Mouse (Mus musculus): ENCODE data around the gene Zfp950. TPM values are rescaled to one million over a fixed set of nuclear protein-coding genes. Genes with fewer than 3 reads are reported as not detected.

The Zfp950 gene
- polyA plus RNA-seq, 1 experiment from 2014 or later = 28.3 TPM

DNA sequence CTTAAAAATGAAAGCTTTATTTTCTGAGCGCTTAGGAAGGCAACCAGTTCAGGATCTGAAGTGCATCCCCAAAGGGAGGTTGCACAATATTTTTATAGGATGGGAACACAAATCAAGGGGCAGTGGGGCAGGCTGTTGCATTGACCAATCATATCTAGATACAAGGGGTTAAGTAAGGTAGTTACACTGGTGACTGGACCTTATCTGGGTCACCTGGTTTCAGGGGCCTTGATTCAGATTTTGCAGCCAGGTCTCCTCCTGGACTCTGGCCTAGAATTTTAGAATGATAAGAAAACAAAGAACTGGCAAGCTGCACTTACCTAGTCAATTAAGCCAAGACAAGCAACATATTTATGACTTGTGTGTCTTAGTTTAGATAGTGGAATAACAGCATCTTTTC lies 89.5 kb downstream of the Zfp950 start:
- no peak for TF ChIP-seq CTCF (IDR thresholded peaks at IDR 0.05; ENCODE audit: low read depth)
- Histone ChIP-seq H3K4me3 (ENCODE audit: low read depth, low read length) (no peak overlapping the region), H3K36me3 (ENCODE audit: control insufficient read depth, insufficient read depth) (no peaks in the 10 kb centered on the region), H3K27me3 (replicated peaks; ENCODE audit: control insufficient read depth, insufficient read depth, low read length) (no peaks in the 10 kb centered on the region), H3K4me2 (replicated peaks; ENCODE audit: low read depth) (no peak overlapping the region), H3K4me1 (replicated peaks; ENCODE audit: control insufficient read depth, insufficient read depth, low read length) (no peaks in the 10 kb centered on the region), H3K9me3 (ENCODE audit: control insufficient read depth) (no peaks in the 10 kb centered on the region), H3K27ac (ENCODE audit: low read depth, low read length) (no peak overlapping the region), H3K9ac (ENCODE audit: low read depth, low read length) (no peak overlapping the region)
- WGBS = 86% methylated on average over 1 of the region's 1 CpGs
- no peak for ATAC-seq

DNA sequence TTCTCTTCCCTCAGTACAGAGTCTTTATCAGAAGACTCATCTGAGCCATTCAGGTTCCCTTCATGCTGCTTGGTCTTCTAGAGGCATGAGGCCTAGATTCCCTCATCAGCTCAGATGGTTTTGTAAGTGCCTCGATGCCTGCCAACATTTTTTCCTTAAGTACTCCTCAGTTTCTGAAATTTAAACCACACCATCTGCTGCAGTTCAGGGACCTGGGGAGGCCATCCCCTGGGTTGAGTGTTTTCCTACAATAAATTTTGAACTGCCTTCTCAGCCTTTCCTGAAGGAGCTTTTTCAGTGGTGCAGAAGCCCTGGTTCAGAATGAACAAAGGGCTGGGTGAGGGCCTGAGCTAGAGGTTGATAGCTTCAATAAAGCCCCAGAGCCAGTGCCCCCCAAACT lies 91.2 kb downstream of the Zfp950 start:
- no peaks in the 10 kb centered on the region for H3K4me1 ChIP-seq (replicated peaks; ENCODE audit: control insufficient read depth, insufficient read depth, low read length)
- TF ChIP-seq CTCF (IDR thresholded peaks at IDR 0.05; ENCODE audit: low read depth) = no peak
- WGBS = 65% methylated on average over 1 of the region's 1 CpGs
- H3K4me3 ChIP-seq (ENCODE audit: low read depth, low read length) = no peak overlapping the region
- ATAC-seq = no peak
- no peak overlapping the region for H3K27ac ChIP-seq (ENCODE audit: low read depth, low read length)
- no peak overlapping the region for H3K4me2 ChIP-seq (replicated peaks; ENCODE audit: low read depth)
- no peak overlapping the region for H3K9ac ChIP-seq (ENCODE audit: low read depth, low read length)
- no peaks in the 10 kb centered on the region for H3K36me3 ChIP-seq (ENCODE audit: control insufficient read depth, insufficient read depth)
- no peaks in the 10 kb centered on the region for H3K27me3 ChIP-seq (replicated peaks; ENCODE audit: control insufficient read depth, insufficient read depth, low read length)
- H3K9me3 ChIP-seq (ENCODE audit: control insufficient read depth) = no peaks in the 10 kb centered on the region

DNA sequence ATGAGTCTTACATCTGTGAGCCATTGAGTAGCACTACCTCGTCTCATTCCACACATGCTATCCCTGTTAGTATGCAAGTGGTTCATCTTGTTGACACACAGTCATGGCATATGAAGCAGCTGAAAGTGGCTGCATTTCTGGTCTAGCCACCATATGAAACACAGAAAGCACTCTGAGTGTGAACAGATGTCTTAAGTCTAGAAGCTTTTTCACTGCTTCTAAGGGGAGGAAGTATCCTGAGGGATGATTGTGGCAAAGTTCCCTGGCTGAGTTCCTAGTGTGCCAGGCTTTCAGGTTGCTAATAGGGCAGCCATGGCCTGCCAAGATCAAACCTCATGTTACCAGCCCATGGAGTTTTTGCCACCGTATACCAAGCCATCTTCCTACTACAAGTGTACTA lies 92.0 kb downstream of the Zfp950 start:
- WGBS = 71% methylated on average over 2 of the region's 2 CpGs
- no peak for ATAC-seq
- Histone ChIP-seq H3K9me3 (ENCODE audit: control insufficient read depth) (no peaks in the 10 kb centered on the region), H3K4me1 (replicated peaks; ENCODE audit: control insufficient read depth, insufficient read depth, low read length) (no peaks in the 10 kb centered on the region), H3K4me2 (replicated peaks; ENCODE audit: low read depth) (no peak overlapping the region), H3K9ac (ENCODE audit: low read depth, low read length) (no peak overlapping the region), H3K4me3 (ENCODE audit: low read depth, low read length) (no peak overlapping the region), H3K36me3 (ENCODE audit: control insufficient read depth, insufficient read depth) (no peaks in the 10 kb centered on the region), H3K27me3 (replicated peaks; ENCODE audit: control insufficient read depth, insufficient read depth, low read length) (no peaks in the 10 kb centered on the region), H3K27ac (ENCODE audit: low read depth, low read length) (no peak overlapping the region)
- no peak for TF ChIP-seq CTCF (IDR thresholded peaks at IDR 0.05; ENCODE audit: low read depth)

DNA sequence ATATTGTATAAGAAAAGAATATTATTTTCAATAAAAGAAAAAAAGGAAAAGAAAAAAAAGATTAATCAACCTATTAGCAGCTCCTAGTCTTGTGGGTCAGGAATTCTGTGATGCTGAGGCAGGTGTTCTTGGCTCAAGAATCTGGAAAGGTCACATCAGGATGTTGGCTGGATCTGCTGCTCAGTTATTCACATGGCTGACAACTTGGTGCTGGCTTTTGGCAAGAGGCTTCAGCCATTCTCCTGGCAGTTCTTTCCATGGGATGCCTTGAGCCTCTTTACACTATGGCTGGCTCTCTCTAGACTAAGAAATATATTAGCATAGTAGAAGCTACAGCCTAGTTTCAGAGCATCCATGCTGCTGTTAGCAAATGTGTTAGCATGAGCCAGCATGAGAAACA lies 101.5 kb downstream of the Zfp950 start:
- H3K27ac ChIP-seq (ENCODE audit: low read depth, low read length) = no peak overlapping the region
- H3K27me3 ChIP-seq (replicated peaks; ENCODE audit: control insufficient read depth, insufficient read depth, low read length) = no peaks in the 10 kb centered on the region
- H3K9me3 ChIP-seq (ENCODE audit: control insufficient read depth) = no peaks in the 10 kb centered on the region
- TF ChIP-seq CTCF (IDR thresholded peaks at IDR 0.05; ENCODE audit: low read depth) = no peak
- ATAC-seq = no peak
- H3K4me1 ChIP-seq (replicated peaks; ENCODE audit: control insufficient read depth, insufficient read depth, low read length) = no peaks in the 10 kb centered on the region
- no peak overlapping the region for H3K4me2 ChIP-seq (replicated peaks; ENCODE audit: low read depth)
- no peak overlapping the region for H3K4me3 ChIP-seq (ENCODE audit: low read depth, low read length)
- H3K36me3 ChIP-seq (ENCODE audit: control insufficient read depth, insufficient read depth) = no peaks in the 10 kb centered on the region
- no peak overlapping the region for H3K9ac ChIP-seq (ENCODE audit: low read depth, low read length)

DNA sequence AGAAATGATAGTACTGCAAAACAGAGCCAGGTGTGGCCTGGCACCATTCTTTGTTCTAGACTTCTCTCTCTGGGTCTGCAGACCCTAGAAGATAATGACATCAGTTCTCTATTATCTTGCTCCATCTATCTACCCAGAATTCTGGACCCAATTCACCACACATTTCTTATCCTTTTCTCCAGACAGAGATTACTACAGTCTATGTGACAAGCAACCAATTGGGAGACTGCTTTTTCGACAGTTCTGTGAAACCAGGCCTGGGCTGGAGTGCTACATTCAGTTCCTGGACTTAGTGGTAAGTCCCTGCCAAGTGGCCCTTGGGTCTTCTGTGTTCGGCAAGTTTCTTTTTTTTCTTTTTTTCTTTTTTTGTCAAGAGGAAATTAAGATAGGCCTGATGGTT lies 109.1 kb downstream of the Zfp950 start:
- H3K9ac ChIP-seq (ENCODE audit: low read depth, low read length) = no peak overlapping the region
- ATAC-seq = no peak

DNA sequence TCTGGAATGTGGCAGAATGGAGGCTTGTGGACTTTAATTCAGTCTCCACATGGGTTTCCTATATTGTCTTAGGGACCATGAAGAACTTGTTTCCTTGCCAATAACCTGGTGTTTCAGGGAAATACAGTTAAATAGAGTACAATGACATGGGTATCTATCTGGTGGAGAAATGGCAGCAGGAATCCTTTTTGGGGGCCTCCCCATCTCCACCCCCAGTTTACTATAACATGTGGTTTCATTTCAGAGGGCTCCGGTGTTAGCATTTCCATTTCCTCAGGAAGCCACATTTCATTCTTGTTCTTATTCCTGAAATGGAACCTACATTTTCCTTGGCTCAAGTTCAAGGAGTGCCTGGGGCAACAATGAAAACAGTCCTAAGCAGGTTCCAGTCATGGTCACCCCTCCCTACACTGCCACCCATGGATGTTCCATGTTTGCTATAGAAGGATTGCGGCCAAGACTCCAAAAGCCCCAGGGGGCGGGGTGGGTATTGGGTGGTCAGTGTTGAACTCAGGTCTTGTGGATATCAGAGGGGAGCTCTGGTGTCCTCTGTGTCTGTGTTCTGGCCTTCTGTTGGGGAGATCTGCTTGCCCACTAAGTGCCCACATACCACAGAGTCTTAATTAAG lies 118.6 kb downstream of the Zfp950 start:
- no peak overlapping the region for H3K27ac ChIP-seq (ENCODE audit: low read depth, low read length)
- H3K4me3 ChIP-seq (ENCODE audit: low read depth, low read length) = no peak overlapping the region
- no peak overlapping the region for H3K9ac ChIP-seq (ENCODE audit: low read depth, low read length)
- ATAC-seq = no peak
- H3K4me2 ChIP-seq (replicated peaks; ENCODE audit: low read depth) = no peak overlapping the region
- H3K9me3 ChIP-seq (ENCODE audit: control insufficient read depth) = no peaks in the 10 kb centered on the region
- no peak for TF ChIP-seq CTCF (IDR thresholded peaks at IDR 0.05; ENCODE audit: low read depth)
- no peaks in the 10 kb centered on the region for H3K27me3 ChIP-seq (replicated peaks; ENCODE audit: control insufficient read depth, insufficient read depth, low read length)
- H3K36me3 ChIP-seq (ENCODE audit: control insufficient read depth, insufficient read depth) = no peaks in the 10 kb centered on the region
- WGBS = 79% methylated on average over 3 of the region's 3 CpGs
- no peaks in the 10 kb centered on the region for H3K4me1 ChIP-seq (replicated peaks; ENCODE audit: control insufficient read depth, insufficient read depth, low read length)

More for the DNA sequence above, 109.1 kb downstream of the Zfp950 start:
- 81% methylated on average over 2 of the region's 2 CpGs for WGBS
- no peak overlapping the region for H3K27ac ChIP-seq (ENCODE audit: low read depth, low read length)
- no peak overlapping the region for H3K4me3 ChIP-seq (ENCODE audit: low read depth, low read length)
- H3K4me1 ChIP-seq (replicated peaks; ENCODE audit: control insufficient read depth, insufficient read depth, low read length) = no peaks in the 10 kb centered on the region
- H3K4me2 ChIP-seq (replicated peaks; ENCODE audit: low read depth) = no peak overlapping the region
- H3K9me3 ChIP-seq (ENCODE audit: control insufficient read depth) = no peaks in the 10 kb centered on the region
- no peaks in the 10 kb centered on the region for H3K27me3 ChIP-seq (replicated peaks; ENCODE audit: control insufficient read depth, insufficient read depth, low read length)
- H3K36me3 ChIP-seq (ENCODE audit: control insufficient read depth, insufficient read depth) = no peaks in the 10 kb centered on the region
- no peak for TF ChIP-seq CTCF (IDR thresholded peaks at IDR 0.05; ENCODE audit: low read depth)

DNA sequence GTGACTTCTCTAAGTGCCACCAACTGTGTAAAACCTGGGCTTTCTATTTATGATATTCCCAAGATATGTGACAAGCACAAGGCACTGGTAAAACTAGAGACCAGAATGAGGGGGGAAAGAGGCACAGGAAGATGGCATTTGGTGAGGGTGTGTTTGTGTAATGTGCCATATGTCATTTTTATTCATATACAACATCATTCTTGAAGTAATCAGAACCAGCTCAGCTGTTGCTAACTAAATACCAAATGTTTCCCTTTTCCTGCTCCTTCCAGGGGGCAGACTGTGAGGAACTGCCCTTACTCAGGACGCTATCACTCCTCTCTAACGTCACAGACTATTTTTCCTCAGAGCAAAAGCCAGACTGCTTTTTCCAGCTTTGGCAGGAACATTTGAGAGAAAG lies 119.1 kb downstream of the Zfp950 start:
- Histone ChIP-seq H3K4me3 (ENCODE audit: low read depth, low read length) (no peak overlapping the region), H3K36me3 (ENCODE audit: control insufficient read depth, insufficient read depth) (no peaks in the 10 kb centered on the region), H3K27me3 (replicated peaks; ENCODE audit: control insufficient read depth, insufficient read depth, low read length) (no peaks in the 10 kb centered on the region), H3K4me2 (replicated peaks; ENCODE audit: low read depth) (no peak overlapping the region), H3K4me1 (replicated peaks; ENCODE audit: control insufficient read depth, insufficient read depth, low read length) (no peaks in the 10 kb centered on the region), H3K27ac (ENCODE audit: low read depth, low read length) (no peak overlapping the region), H3K9ac (ENCODE audit: low read depth, low read length) (no peak overlapping the region), H3K9me3 (ENCODE audit: control insufficient read depth) (no peaks in the 10 kb centered on the region)
- no peak for TF ChIP-seq CTCF (IDR thresholded peaks at IDR 0.05; ENCODE audit: low read depth)
- 58% methylated on average over 2 of the region's 2 CpGs for WGBS
- no peak for ATAC-seq
